Mouse (Mus musculus): ENCODE data around the gene Pip. TPM values are rescaled to one million over a fixed set of nuclear protein-coding genes. Genes with fewer than 3 reads are reported as not detected.

Gene Pip
- not detected for total RNA-seq (2021)
- long read RNA-seq, experiment 1: 0 reads
- long read RNA-seq, experiment 2: 0 reads

- no peak for DNase-seq
Measured at GRCm38 (mm10) chr6:41847235-41847634, at the start of gene Pip. Gene Pip, plus strand, starts transcription at chr6:41847535.

GRCm38 (mm10) chr6:41824086-41824485 lies 23.2 kb upstream of the Pip start:
- DNase-seq: no peak

GRCm38 (mm10) chr6:41829516-41829915 lies 17.8 kb upstream of the Pip start:
- DNase-seq: no peak

- DNase-seq: no peak
Measured at GRCm38 (mm10) chr6:41852689-41853088, 5.4 kb downstream of the Pip start, which contains the start of gene Sval2. Gene Sval2, plus strand, starts transcription at chr6:41852989.

GRCm38 (mm10) chr6:41864038-41864437 lies 16.7 kb downstream of the Pip start:
- DNase-seq: no peak

Other genes with a start within 250 kb of the Pip start
- gene Ephb6, start 242.1 kb upstream of the Pip start, total RNA-seq (2021): 1 to 10 TPM; 2.2 to 4.7 TPM
- gene Trpv6, start 211.1 kb upstream of the Pip start, total RNA-seq (2021): not detected
- gene Trpv5, start 166.8 kb upstream of the Pip start, total RNA-seq (2021): not detected
- gene Llcfc1, start 163.1 kb upstream of the Pip start, total RNA-seq (2021): not detected
- 1 to 10 TPM in 1 of 2 experiments, not detected in 1; 2.3 TPM for gene Kel, start 143.2 kb upstream of the Pip start, total RNA-seq (2021)
- not detected for gene Olfr459, start 72.4 kb upstream of the Pip start, total RNA-seq (2021)
- gene Sval2, start 5.5 kb downstream of the Pip start, total RNA-seq (2021): not detected
- not detected for gene Sval1, start 104.1 kb downstream of the Pip start, total RNA-seq (2021)
- not detected for gene Sval3, start 120.6 kb downstream of the Pip start, total RNA-seq (2021)
- gene Sva, start 190.9 kb downstream of the Pip start, total RNA-seq (2021): not detected

All from gastrocnemius, postnatal 10 days (tissue).